Mouse (Mus musculus): ENCODE results near the gene Ebpl.
"Not testable (repeated sequence)": the region's sequence is repeated elsewhere in the genome, so short reads cannot be mapped to it uniquely, and the experiment has no call there.

The Ebpl gene

DNA sequence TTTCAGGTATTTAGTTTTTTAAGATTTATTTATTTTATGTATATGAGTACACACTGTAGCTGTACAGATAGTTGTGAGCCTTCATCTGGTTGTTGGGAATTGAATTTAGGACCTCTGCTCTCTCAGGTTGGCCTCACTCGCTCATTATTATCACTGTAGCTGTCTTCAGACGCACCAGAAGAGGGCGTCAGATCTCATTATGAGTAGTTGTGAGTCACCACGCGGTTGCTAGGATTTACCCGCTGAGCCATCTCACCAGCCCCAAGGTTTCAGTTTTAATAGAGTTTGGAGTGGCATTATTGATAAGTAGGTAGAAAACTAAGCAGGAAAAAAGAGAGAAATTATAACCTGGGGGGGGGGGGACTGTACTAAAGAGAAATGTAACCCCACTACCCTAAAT lies 33.2 kb downstream of the Ebpl start:
- not testable (repeated sequence) for DNase-seq

DNA sequence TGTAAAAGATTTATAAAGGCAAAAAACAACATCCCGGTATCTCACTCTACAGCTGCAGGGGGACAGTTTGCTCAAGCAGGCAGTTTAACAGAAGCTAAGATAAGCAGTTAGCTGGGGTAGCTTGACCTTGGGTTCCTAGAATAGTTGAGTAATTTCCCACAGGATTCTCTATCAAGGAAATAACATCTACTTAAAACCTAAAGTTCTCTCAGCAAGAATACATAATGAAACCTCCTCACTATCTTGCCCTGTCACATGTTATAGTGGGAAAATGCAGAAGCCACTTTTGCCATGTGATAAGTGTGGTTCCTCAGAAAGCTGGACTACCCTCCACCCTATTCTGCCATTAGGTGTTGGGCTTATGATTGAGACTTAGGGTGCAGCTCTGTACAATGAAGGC lies 37.5 kb downstream of the Ebpl start:
- no peak for DNase-seq

DNA sequence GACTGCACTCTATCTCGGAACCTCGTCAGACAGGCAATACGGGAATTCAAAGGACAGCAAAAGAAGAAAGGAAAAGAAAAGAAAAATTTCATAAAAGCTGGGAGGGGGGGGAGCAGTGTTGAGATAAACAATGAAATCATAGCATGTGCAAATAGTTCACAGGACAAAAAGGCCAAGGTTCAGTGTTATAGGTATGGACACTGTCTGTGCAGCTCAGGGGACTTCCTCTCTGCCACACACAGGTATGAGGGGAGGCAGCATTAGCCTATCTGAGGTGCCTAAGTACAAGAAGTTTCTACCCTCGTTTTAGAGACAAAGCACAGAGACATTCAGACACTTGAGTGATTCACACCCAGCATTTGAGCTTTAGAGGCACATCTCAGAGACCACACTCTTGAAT lies 39.0 kb downstream of the Ebpl start:
- no peak for DNase-seq

DNA sequence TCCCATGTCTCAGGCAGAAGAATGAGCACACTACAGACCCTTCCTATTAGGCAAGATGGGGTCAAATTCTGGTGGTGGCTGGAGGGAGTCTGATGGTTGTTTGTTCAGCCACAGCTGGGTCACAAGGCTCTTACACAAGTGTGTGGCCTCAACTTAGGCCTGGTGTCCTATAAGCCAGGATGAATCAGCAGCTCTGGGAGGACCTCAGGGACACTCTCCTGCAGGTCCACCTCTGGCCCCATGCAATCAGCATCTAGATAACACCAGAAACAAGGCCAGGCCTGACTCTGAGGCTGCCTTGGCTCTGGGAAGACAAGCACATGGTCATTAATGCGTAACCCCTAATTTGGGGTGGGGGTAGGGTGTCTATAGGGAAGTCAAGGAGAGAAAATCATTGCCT lies 39.5 kb downstream of the Ebpl start:
- DNase-seq = no peak

DNA sequence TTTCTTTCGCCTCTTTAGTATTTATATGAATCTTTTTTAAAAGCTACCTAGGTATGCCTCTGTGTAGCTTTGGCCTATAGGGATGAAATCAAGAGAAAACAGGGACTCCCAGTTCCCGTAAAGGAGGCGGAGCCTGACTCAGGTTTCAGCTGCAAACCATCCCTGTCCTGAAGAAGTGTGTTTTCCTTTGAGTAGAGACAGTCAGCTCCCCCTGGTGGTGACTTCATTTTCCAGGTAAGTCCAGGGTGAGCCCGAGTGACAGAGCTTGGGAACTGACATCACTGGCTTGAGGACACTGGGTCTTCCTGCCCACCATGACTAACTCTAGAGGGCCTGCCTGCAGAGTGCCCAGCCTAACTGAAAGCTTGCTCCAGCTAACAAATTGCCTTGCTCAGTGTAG lies 43.4 kb downstream of the Ebpl start:
- peak; percentile 53 for DNase-seq

DNA sequence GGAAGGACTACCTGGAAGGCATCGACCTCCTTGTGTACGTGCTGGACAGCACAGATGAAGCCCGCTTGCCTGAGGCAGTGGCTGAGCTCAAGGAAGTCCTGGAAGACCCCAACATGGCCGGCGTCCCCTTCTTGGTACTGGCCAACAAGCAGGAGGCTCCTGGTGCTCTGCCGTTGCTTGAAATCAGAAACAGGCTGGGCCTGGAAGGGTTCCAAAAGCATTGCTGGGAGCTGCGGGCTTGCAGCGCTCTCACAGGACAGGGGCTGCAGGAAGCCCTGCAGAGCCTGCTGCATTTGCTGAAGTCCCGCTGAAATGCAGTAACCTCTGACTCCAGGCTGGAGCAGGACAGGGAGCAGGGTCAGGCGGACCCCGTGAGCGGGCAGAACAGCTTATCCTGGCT lies 49.3 kb downstream of the Ebpl start:
- no peak for DNase-seq

DNA sequence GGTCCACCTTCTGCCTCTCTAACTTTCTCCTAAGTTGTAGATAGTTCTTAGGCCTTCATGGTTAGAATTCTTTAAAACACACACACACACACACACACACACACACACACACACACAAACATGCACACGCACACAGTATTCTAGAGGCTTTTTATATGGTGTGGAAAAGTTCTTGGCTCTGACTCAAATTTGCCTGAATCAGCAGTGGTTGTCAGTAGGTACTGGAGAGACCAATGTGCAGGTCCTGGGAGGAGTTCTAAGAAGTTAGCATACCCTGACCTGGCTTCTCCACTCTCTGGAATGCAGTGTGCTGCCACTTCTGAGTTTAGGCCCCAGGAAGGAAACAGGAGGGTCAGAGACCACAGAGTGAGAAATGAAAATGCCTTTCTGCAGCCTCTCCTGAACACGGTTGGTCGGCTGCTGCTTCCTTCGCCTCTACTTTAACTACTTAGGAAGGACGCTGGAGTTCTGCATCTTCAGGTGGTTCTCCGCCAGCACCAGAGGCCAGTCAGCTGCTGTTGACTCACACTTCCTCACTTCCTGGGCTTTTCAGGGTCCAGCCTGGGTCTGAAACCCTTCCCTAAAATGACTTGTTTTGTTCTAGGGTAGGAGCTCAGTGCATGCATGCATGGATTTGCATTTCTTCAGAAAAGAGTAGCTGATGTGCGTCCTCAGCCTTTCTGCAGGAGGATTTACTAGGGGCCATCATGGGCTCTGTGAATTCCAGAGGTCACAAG lies 50.0 kb downstream of the Ebpl start:
- DNase-seq = no peak

DNA sequence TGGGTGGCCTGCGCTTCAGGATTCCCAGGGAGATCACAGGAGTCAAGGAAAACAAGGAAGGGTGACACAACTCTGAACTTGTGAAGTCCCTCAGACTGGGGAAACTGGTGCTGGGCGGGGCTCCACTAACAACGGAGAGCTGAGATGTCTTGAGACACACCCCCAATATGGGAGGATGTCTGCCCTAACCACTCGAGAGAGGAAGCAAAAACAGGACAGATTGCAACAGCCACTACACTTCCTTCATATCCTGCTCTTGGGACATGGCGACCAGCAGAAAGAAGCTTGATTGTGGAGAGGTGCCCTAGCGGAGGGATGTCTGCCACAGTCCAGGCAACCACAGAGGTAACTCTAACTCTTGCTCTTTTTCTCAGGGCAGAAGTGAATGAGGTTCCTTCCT lies 50.6 kb downstream of the Ebpl start, which contains the start of gene Arl11:
Gene Arl11 (plus strand): TSS at position 161 of the 400 bp plus-strand sequence.
- DNase-seq = peak; percentile 32

DNA sequence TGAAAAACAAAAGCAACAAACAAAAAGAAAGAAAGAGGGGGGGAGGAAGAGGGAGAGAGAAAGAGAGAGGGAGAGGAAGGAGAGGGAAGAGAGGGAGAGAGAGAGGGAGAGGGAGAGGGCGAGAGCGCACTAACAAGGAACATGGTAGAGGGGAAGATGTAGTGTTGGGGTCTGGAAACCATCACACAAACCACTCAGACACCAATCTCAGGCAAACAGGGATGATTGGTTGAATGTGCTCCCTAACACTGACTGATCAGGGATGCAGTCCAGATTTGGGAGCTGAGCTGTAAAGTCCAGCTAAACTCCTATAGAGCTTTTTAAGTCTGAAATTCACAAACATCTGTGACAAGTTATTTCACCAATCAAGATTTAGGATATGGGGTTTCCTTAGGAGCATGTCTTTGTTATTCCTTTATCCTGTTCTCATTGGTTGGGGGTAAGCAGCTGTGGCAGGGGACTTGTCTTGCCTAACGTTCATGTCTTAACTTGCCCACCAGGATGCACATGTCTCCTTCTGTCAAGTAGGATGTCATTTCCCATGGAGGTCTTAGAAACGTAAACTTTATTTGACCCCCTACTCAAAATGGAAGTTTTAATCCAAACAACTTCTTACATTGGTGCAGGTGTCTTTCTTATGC lies 56.1 kb downstream of the Ebpl start:
- DNase-seq = no peak

DNA sequence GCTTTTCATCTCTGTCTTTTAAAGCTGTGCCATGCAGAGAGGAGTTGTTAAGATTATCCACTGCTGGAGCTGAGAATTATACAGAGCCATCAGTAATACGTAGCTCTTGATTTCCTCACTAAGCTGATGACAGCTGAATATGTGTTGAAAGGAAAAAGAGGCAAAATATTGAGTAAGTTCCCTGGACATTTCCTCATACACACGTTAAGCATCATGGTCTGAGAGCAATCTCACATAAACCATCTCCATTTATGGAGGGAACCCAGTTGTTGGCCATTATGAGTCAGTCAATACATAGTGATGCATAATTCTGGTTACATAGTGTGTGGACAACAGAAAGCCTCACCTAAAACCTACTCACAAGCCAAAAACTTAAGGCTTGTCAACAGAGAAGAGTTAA lies 57.8 kb downstream of the Ebpl start:
- DNase-seq = no peak

DNA sequence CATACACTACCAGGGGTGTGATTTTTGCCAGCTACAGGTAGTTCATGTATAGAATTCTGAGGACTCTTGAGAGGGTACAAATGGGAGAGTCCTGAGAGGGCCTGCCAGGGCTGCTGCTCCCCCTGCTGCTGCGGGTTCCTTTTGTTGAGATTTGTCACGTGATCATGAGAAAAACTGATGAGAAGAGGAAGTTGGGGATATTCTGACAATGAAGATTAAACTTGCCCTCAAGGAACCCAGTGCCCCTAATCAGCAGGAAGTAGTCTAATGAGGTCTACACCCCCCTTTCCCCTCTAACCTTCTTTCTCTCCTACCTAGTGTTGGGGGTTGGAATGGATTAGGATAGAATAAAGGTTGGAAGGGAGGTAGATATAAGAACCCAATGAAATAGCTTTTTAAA lies 58.9 kb downstream of the Ebpl start:
- no peak for DNase-seq

DNA sequence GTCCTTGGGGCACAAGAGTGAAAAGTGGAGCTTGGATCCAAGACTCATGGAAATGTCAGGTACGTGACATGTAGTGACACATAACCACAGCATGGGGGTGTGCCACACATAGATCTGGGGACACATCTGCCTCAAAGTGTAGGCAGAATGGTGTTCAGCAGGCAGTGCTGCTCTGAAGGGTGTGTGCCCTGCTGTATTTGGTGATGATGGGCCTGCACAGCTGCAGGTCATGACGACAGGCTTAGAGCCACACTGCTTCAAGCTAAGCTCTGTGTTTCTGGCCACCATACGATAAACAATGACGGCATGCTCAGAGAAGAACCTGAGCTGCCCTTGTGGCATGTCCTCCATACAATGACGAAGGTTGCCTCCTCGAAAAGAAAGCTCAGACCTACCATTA lies 60.4 kb downstream of the Ebpl start:
- DNase-seq = no peak

DNA sequence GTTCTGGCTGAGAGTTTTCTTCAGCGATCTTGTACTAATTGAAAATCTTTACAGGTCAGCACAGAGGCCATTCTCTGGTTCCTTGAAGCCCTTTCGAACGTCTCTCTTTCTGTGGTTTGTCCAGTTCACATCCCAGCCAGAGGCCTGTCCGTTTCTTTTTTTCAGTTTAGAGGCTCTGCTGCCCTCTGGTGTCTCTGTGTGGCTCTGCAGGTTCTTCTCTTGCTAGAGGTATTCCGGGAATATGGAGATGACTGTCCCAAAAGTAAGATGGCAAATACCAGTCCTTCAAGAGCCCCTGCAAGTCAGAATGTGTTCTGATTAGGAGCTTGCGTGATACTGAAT lies 65.5 kb downstream of the Ebpl start:
- peak; percentile 59 for DNase-seq

DNA sequence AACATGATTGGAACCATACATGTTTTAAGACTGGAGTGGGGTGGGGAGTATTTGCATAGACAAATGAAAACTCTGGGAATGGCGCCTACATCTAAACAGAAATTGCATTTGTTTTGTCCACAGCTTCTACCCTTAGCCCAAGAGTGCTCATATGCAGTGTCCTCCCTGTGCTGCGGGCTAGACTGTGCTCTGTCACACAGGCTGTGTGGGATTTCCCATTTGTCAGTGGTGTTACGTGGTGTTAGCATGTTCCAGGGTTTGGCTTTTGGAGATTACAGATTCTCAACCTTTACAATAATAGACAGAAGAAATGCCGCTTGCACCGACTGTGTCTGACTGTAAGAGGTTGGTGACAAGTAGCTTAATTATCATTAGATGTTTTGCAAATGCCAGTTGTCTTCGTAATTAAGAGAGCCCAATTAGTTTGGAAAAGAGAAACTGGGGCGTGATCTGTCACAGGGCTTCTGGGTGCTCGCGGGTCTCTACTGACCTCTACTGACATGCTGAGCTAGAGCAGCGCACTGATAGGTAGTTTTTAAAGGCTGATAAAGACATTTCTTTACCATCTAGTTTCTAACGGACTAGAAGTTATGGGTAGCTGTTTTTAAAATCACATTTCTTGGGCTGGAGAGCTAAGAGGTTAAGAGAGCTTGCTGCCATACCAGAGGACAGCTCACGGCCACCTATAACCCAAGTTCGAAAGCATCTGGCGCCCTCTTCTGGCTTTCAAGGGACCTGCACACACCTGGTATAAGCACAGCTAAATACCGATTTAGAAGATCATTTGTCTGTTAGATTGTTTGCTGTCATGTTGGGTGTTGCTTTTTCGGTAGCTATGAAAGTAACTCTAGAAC lies 66.1 kb downstream of the Ebpl start:
- DNase-seq = peak; percentile 75

DNA sequence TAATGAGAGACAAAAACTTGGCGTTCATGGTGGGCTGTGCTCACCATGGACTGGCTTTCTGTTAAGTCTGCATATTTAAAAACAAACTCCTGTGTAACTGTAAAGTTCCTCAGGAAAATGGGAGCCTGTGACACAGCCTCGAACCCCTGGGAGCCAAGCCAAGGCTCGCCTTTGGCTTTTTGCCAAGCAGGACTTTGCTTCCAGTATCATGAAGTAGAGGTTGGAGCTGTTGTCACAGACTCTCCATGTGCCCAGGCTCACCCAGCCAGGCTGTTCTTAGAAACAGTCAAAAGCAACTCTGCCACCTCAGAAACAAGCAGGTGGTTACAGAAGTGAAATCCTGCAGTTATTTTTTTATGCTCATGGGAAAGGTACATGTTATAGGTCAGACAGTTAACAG lies 69.6 kb downstream of the Ebpl start:
- no peak for DNase-seq

DNA sequence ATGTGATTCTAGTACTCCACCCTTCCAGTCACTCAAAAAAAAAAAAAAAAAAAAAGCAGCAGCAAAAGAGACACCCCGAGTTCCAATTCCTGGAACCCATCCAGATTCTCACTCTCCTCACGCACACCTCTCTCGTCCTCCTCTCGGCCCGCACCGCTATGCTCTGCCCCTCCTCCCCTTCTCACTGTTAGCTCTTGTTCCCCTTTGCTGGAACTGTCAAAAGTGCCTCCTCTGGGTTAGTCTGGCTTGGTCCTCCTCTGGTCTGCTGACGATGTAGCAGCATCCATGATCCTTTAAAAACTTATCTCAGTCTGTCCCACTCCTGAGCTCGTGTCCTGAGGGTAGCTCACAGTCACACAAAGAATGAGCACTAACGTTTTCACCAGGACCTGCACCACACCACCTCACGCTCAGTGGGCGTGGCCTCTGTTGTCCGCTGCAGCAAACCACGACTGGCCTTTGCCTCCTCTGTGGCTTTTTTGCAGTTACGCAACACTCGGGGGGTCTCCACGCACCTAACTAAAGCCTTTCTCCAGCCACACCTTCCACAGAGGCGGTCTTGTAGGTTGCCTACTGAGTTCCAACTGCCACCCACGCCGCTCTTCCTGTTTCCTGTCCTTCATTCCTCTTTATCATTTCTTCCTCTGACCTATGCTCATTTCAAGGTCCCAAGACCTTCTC lies 71.5 kb downstream of the Ebpl start:
- no peak for DNase-seq

Measured in thymus, postnatal 25 days (tissue).